Mouse (Mus musculus): ENCODE data around the gene Aasdh. TPM values are rescaled to one million over a fixed set of nuclear protein-coding genes. Genes with fewer than 3 reads are reported as not detected.

Aasdh gene
- 23.0 and 23.4 TPM in 2 replicates for polyA plus RNA-seq (2015; fragmentation: Nextera tagmentation; extraction: Ambion mirVana)

- under 1% methylated on average over 47 of the region's 47 CpGs for WGBS
- Histone ChIP-seq H3K9ac (peak within 1 kb of the TSS; percentile 82), H3K4me2 (peak within 1 kb of the TSS; percentile 75), H3K4me1 (peaks cover 10% of the 10 kb centered on the region), H3K36me3 (ENCODE audit: poor library complexity, severe bottlenecking) (peaks cover 10% of the 10 kb centered on the region; the same call in 1 of the 2 replicates), H3K27ac (peak within 1 kb of the TSS; percentile 82), H3K9me3 (replicated peaks) (no peaks in the 10 kb centered on the region), H3K27me3 (no peaks in the 10 kb centered on the region), H3K4me3 (peak within 1 kb of the TSS; percentile 77)
- peak; percentile 99 for ATAC-seq
Measured at GRCm38 (mm10) chr5:76905405-76906154, at the start of gene Aasdh. Gene Aasdh, minus strand, starts transcription at chr5:76905514.

GRCm38 (mm10) chr5:76954271-76954900, 49.1 kb upstream of the Aasdh start:
- H3K4me1 ChIP-seq = peaks cover 38% of the 10 kb centered on the region
- H3K36me3 ChIP-seq (ENCODE audit: poor library complexity, severe bottlenecking) = peaks cover 37% of the 10 kb centered on the region
- WGBS = 82% methylated on average over 6 of the region's 6 CpGs
- 0 out of 2 replicates have a peak overlapping the region, but pooled peaks have one; percentile 14 for H3K9ac ChIP-seq
- no peak for ATAC-seq
- H3K9me3 ChIP-seq (replicated peaks) = no peaks in the 10 kb centered on the region
- no peak overlapping the region for H3K27ac ChIP-seq
- H3K4me2 ChIP-seq = 0 out of 2 replicates have a peak overlapping the region, but pooled peaks have one; percentile 19
- H3K4me3 ChIP-seq = no peak overlapping the region
- H3K27me3 ChIP-seq = no peaks in the 10 kb centered on the region

GRCm38 (mm10) chr5:76953794-76954193, 48.5 kb upstream of the Aasdh start:
- no peaks in the 10 kb centered on the region for H3K9me3 ChIP-seq (replicated peaks)
- H3K27ac ChIP-seq = no peak overlapping the region
- WGBS = 82% methylated on average over 3 of the region's 3 CpGs
- no peak overlapping the region for H3K4me3 ChIP-seq
- ATAC-seq = no peak
- H3K27me3 ChIP-seq = no peaks in the 10 kb centered on the region
- H3K36me3 ChIP-seq (ENCODE audit: poor library complexity, severe bottlenecking) = peaks cover 33% of the 10 kb centered on the region
- peak overlapping the region; percentile 19; the same call in 1 of the 2 replicates for H3K4me2 ChIP-seq
- H3K9ac ChIP-seq = peak overlapping the region; percentile 14; the same call in 1 of the 2 replicates
- peaks cover 42% of the 10 kb centered on the region for H3K4me1 ChIP-seq

GRCm38 (mm10) chr5:76952112-76953040, 47.1 kb upstream of the Aasdh start:
- WGBS = 17% methylated on average over 7 of the region's 7 CpGs
- Histone ChIP-seq H3K9ac (peak overlapping the region; percentile 81), H3K27ac (peak overlapping the region; percentile 71; the same call in 1 of the 2 replicates), H3K4me3 (peak overlapping the region; percentile 75), H3K4me2 (peak overlapping the region; percentile 94), H3K27me3 (no peaks in the 10 kb centered on the region), H3K36me3 (ENCODE audit: poor library complexity, severe bottlenecking) (peaks cover 22% of the 10 kb centered on the region), H3K9me3 (replicated peaks) (no peaks in the 10 kb centered on the region), H3K4me1 (peaks cover 43% of the 10 kb centered on the region)
- ATAC-seq = no peak

GRCm38 (mm10) chr5:76951106-76952027, 46.1 kb upstream of the Aasdh start, which contains the start of the genes Paics and Ppat:
Gene Paics, plus strand, starts transcription at chr5:76951307.
Gene Ppat, minus strand, starts transcription at chr5:76951578.
- Histone ChIP-seq H3K4me3 (peak within 1 kb of the TSS; percentile 75), H3K4me1 (peaks cover 43% of the 10 kb centered on the region), H3K4me2 (peak within 1 kb of the TSS; percentile 94), H3K9me3 (replicated peaks) (no peaks in the 10 kb centered on the region), H3K27me3 (no peaks in the 10 kb centered on the region), H3K9ac (peak within 1 kb of the TSS; percentile 81), H3K36me3 (ENCODE audit: poor library complexity, severe bottlenecking) (peaks cover 12% of the 10 kb centered on the region), H3K27ac (peak within 1 kb of the TSS; percentile 71)
- WGBS = under 1% methylated on average over 81 of the region's 81 CpGs
- peak; percentile 98 for ATAC-seq

GRCm38 (mm10) chr5:76950343-76951105, 45.2 kb upstream of the Aasdh start:
- Histone ChIP-seq H3K36me3 (ENCODE audit: poor library complexity, severe bottlenecking) (peaks cover 9% of the 10 kb centered on the region; the same call in 1 of the 2 replicates), H3K27me3 (no peaks in the 10 kb centered on the region), H3K27ac (peak overlapping the region; percentile 71), H3K4me3 (peak overlapping the region; percentile 75), H3K9ac (peak overlapping the region; percentile 76), H3K9me3 (replicated peaks) (no peaks in the 10 kb centered on the region), H3K4me2 (peak overlapping the region; percentile 94), H3K4me1 (peaks cover 43% of the 10 kb centered on the region)
- WGBS = under 1% methylated on average over 24 of the region's 24 CpGs
- ATAC-seq = no peak

- WGBS = 95% methylated on average over 4 of the region's 4 CpGs
- Histone ChIP-seq H3K27me3 (no peaks in the 10 kb centered on the region), H3K4me2 (no peak overlapping the region), H3K9me3 (replicated peaks) (no peaks in the 10 kb centered on the region), H3K36me3 (ENCODE audit: poor library complexity, severe bottlenecking) (peaks cover 7% of the 10 kb centered on the region; the same call in 1 of the 2 replicates), H3K4me3 (no peak overlapping the region), H3K4me1 (peaks cover 24% of the 10 kb centered on the region), H3K9ac (no peak overlapping the region), H3K27ac (no peak overlapping the region)
- no peak for ATAC-seq
Measured at GRCm38 (mm10) chr5:76947758-76948157, 42.4 kb upstream of the Aasdh start.

- Histone ChIP-seq H3K27ac (no peak overlapping the region), H3K4me1 (peaks cover 18% of the 10 kb centered on the region), H3K4me2 (no peak overlapping the region), H3K36me3 (ENCODE audit: poor library complexity, severe bottlenecking) (peaks cover 9% of the 10 kb centered on the region; the same call in 1 of the 2 replicates), H3K9ac (no peak overlapping the region), H3K4me3 (no peak overlapping the region), H3K27me3 (no peaks in the 10 kb centered on the region), H3K9me3 (replicated peaks) (no peaks in the 10 kb centered on the region)
- no peak for ATAC-seq
- 92% methylated on average over 4 of the region's 4 CpGs for WGBS
Measured at GRCm38 (mm10) chr5:76947142-76947541, 41.8 kb upstream of the Aasdh start.

GRCm38 (mm10) chr5:76945678-76946033, 40.3 kb upstream of the Aasdh start:
- Histone ChIP-seq H3K9me3 (replicated peaks) (no peaks in the 10 kb centered on the region), H3K27ac (no peak overlapping the region), H3K9ac (no peak overlapping the region), H3K4me3 (no peak overlapping the region), H3K36me3 (ENCODE audit: poor library complexity, severe bottlenecking) (peaks cover 17% of the 10 kb centered on the region), H3K27me3 (no peaks in the 10 kb centered on the region), H3K4me2 (no peak overlapping the region), H3K4me1 (peaks cover 17% of the 10 kb centered on the region)
- WGBS = 57% methylated on average over 2 of the region's 2 CpGs
- no peak for ATAC-seq

GRCm38 (mm10) chr5:76944965-76945677, 39.8 kb upstream of the Aasdh start:
- 76% methylated on average over 6 of the region's 6 CpGs for WGBS
- H3K4me3 ChIP-seq = no peak overlapping the region
- H3K9me3 ChIP-seq (replicated peaks) = no peaks in the 10 kb centered on the region

More at GRCm38 (mm10) chr5:76944965-76945677, 39.8 kb upstream of the Aasdh start:
- peaks cover 12% of the 10 kb centered on the region for H3K4me1 ChIP-seq
- H3K27me3 ChIP-seq = no peaks in the 10 kb centered on the region
- peaks cover 22% of the 10 kb centered on the region for H3K36me3 ChIP-seq (ENCODE audit: poor library complexity, severe bottlenecking)
- ATAC-seq = no peak
- no peak overlapping the region for H3K9ac ChIP-seq
- no peak overlapping the region for H3K27ac ChIP-seq
- H3K4me2 ChIP-seq = no peak overlapping the region

Data from forebrain, embryonic 13.5 days (tissue).